Mouse (Mus musculus) c-Kit-positive CD71-negative TER-119-negative erythroid progenitor cells, embryonic 14.5 days (primary cell): ENCODE results near the gene Hsf5.

Source experiments
- DNase-seq: peaks from one replicate; pipeline ENCODE4 v3.0.0-alpha.2; 2013; ENCODE audit warnings: low read depth

Hsf5 gene

GRCm38 (mm10) chr11:87642865-87643264 is 25.9 kb downstream of the Hsf5 start:
- no peak for DNase-seq

DNA sequence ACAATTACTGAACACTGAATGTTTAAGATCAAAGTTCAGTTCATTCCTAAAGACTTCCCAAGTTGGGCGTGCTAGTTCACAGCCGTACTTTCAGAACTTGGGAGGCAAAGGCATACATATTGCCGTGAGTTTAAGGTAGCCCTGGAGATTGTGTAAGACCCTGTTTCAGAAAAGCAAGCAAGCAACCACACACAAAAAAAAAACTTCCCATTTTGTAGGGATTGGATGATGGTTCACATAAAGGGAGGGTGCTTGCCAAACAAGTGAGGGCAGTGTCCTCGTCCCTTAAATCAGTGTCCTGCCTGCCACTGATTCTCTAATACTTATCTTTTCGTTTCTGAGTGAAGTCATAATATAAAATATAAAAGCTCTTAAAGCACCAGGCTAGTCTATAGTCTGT is 37.7 kb downstream of the Hsf5 start:
- DNase-seq = no peak

DNA sequence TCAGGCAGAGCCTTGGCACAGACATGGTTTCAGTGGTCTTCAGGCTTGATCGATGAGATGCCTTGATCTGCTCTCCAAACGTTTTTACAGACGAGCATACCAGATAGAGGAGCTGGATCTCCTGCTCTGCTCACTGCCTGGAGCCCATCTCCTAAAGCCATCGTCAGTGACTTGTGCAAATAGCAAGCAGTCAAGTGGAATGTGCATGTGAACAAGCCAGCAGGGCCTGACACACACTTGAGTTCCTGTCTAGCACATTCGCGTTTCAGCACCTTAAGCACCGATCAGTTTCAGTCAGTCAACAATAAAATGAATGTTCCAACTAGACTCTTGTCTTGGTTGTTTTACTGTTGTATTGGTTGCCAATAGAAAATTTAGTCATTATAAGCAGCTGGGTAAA is 42.3 kb downstream of the Hsf5 start:
- DNase-seq = no peak

- peak; percentile 82 for DNase-seq
These were observed 45.4 kb downstream of the Hsf5 start, which contains the start of gene Rnf43 for GRCm38 (mm10) chr11:87662407-87662806. Gene Rnf43, plus strand, starts transcription at chr11:87662722.

DNA sequence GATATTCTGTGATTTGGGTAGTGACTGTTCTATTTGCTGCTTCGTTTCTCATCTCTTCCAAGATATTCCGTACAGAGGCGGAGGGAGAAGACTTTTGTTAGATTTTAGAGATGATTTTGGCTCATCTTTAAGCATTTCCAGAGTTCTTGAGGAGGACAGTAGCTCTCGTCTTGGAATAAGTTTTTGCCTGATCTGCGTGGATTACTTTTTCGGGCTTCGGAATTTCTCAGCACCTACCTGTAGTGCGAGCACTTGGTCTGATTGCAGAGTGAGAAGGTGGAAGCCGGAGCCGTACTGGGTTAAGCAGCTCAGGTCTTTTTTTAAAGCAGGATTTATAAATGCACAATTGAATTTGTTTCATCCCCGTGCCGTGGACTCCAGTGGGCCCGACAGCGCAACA is 45.9 kb downstream of the Hsf5 start:
- no peak for DNase-seq

DNA sequence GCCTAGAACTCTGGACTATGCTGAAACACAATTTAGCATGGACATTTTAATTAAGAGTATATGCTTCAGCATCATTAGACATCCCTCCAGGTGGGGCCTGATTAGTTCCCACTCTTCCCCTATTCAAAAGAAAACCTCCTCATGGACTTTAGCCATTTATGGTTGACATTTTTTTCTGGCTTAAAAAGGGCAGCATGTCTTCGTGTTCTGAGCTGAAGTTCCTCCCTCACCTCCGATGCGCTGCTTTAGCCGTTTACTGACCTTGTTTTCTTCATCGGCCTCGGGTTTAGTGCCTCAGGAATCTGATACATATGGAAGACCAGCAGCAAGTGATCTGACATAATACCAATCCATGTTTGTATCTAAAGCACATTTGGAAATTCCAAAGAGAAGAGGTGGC is 47.0 kb downstream of the Hsf5 start:
- no peak for DNase-seq

DNA sequence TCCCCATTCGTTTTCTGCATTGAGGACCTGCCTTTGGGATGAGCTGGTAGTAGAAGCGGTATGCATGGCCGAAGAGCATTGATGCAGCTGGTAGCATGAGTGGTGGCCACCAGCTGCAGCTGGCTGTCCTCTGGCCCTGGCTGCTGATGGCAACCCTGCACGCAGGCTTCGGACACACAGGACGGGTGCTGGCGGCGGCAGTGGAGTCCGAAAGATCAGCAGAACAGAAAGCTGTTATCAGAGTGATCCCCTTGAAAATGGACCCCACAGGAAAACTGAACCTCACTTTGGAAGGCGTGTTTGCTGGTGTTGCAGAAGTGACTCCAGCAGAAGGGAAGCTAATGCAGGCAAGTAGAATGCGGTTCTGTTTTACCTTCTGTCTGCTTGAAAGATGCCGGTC is 47.6 kb downstream of the Hsf5 start:
- no peak for DNase-seq

GRCm38 (mm10) chr11:87665224-87665623 is 48.3 kb downstream of the Hsf5 start:
- DNase-seq = no peak

DNA sequence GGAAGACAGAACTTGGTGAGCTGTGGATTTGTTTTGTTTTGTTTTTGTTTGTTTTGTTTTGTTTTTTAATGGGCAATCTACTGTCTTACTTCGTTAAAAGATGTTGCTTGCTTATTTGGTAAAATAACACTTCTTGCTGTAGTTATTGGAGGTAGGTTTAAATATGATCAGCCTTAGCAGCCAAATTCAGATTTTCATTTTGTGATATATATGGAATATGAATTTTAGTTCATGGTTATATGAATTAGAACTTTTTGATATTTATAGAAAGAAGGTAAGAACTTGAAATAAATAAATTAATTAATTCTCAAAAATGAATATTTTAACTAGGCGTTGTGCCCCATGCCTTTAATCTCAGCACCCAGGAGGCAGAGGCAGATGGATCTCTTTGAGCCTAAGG is 48.7 kb downstream of the Hsf5 start:
- DNase-seq = no peak

GRCm38 (mm10) chr11:87666256-87667035 is 49.5 kb downstream of the Hsf5 start:
- DNase-seq = no peak

DNA sequence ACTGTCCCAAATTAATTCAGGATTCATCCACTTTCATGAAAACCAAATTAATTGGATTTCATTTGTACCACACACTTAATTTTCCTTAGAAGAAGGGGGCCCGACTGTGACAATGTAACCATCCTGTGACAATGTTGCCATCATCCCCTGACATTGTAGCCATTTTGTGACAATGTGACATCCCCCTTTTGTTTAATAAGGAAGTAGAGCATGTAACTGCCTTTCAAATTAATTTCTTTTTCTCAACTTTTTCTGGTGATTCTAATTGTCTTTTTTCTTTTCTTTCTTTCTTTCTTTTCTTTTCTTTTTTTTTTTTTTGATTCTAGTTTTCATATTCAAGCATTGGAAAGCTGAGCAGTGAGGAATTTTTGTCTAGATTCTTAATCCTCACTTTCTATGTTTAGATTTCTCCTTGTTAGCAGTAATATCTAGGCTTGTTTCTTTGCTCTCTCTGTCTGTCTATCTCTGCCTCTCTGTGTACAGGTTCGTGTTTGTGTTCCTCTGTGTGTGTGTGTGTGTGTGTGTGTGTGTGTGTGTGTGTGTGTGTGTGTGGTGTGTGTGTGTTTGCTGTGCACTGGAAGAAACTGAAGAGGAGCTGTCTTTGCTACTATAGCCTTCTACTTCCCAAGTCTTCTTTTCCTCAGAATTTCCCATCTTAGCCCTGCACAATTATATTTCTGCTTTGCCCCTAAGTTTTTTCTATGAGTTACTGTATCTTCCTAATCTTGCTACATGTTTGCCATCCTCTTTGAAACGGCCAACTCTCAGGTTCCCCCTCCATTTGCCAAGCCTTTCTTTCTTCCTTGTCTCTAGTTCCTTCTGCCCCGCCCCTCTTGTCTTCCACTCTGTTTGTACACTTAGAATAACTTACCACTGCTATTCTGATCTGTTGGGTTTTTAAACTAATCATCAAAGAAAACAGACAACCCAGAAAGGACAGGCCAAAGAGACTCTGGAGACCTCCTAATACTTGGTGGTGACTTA is 50.4 kb downstream of the Hsf5 start:
- DNase-seq = no peak

GRCm38 (mm10) chr11:87673282-87673681 is 56.3 kb downstream of the Hsf5 start:
- no peak for DNase-seq

DNA sequence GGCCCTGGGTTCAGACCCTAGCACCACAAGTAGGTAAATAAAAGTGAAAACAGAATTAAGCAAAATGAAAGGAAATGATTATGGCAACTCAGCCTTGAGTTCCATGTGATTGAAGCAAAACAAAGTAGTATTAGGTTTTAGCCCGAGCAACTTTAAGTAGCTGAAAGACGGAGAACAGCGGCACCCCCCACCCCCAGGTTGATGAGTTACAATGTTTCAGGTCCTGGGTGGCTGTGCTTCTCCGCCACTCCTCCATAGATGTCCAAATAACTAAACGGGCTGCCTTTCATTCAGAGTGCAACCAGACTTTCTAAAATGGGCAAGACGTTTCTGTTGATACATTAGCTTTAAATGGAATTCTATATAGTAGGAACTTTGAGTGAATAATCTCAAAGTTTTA is 58.6 kb downstream of the Hsf5 start:
- DNase-seq = no peak

DNA sequence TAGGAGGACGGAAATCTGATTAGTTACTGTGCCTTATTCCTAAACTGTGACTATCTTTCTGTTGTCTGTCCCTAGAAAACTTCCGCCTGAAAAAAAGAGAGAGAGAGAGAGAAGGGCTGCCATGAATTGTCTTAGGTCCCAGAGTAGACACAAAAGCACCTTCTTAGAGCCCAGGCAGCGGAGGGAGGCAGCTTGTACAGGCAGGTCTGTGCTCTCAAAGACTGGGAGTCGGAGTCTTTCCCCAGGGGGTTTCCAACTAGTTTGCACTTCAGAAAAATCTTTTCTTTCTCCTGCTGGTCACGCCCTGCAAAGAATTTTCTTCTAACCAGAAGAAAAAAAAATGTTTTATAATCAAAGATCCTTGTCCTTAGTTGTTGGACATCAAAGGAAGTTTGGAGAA is 60.8 kb downstream of the Hsf5 start:
- no peak for DNase-seq

- DNase-seq = no peak
These were observed 61.6 kb downstream of the Hsf5 start for GRCm38 (mm10) chr11:87678545-87678944.

- DNase-seq = no peak
These were observed 62.0 kb downstream of the Hsf5 start for GRCm38 (mm10) chr11:87678976-87679375.

DNA sequence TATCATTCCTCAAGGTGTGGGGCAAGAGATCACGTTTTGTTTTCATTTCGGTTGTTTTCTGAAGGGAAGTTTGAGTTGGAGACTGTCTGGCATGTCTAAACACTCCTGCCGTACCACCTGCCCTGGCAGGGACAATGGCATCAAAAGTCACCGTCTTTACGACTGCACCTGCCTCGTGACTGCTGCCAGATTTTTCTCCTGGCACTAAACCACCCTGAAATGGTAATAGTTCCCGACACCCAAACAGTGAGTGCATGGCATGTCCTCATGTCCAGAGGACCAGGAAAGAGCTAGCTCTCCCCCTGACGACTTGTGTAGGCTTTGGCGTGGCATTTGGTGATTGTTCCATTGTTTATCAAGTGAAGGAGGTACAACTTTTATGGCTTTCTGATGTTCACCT is 63.8 kb downstream of the Hsf5 start:
- DNase-seq = no peak

DNA sequence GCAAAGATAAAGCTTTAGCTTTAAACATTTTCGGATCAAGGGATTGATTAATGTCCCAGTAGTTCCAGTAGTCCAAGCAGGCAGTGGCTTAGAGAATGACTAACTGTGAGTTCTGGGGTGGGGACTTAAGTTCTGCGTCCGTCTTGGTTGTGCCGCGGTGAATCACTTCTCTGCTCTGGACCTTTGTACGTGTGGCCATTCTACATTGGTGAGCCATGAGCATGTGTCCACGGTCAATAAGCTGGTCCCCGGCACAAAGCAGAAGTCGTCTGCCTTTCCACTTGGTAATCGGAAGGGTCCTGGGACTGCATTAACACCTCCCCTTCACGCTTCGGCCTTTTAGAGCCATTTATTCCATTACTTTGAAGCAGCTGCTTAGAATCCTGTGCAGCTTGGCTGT is 65.1 kb downstream of the Hsf5 start:
- DNase-seq = no peak

- no peak for DNase-seq
These were observed 66.0 kb downstream of the Hsf5 start for GRCm38 (mm10) chr11:87682838-87683571.

GRCm38 (mm10) chr11:87686407-87686806 is 69.4 kb downstream of the Hsf5 start:
- DNase-seq = peak; percentile 45

GRCm38 (mm10) chr11:87687246-87688225 is 70.6 kb downstream of the Hsf5 start:
- DNase-seq = no peak
